Mouse (Mus musculus) olfactory bulb, adult 2 months (tissue): Measurements from ENCODE around the gene Gm36864.

Experiments
- CTCF ChIP-seq: fragments of 200-500 bp; IDR thresholded peaks from 2 replicates; pipeline ENCODE4 v1.5.1; 2012; ENCODE audit warnings: low read depth, mild to moderate bottlenecking, low read length, moderate library complexity; ENCODE audit not compliant: insufficient read depth
- POLR2A ChIP-seq: fragments of 200-500 bp; IDR thresholded peaks from 2 replicates; pipeline ENCODE4 v1.6.1; 2012; ENCODE audit warnings: mild to moderate bottlenecking, low read depth, low read length, moderate library complexity; ENCODE audit not compliant: insufficient read depth

GRCm38 (mm10) chr7:44271309-44271708 is 35.3 kb downstream of the Gm36864 start:
- TF ChIP-seq POLR2A (no peak), CTCF (no peak)
